Mouse (Mus musculus): ENCODE measurements around the gene Dsel. TPM values are rescaled to one million over a fixed set of nuclear protein-coding genes. Genes with fewer than 3 reads are reported as not detected.

Dsel gene
- polyA plus RNA-seq (2016; fragmentation: Nextera tagmentation; extraction: Ambion mirVana) = 6.5 and 9.5 TPM in 2 replicates

- H3K27me3 ChIP-seq (ENCODE audit: insufficient read depth, poor library complexity, severe bottlenecking) = no peaks in the 10 kb centered on the region
- no peaks in the 10 kb centered on the region for H3K9me3 ChIP-seq
- H3K4me1 ChIP-seq (replicated peaks) = peaks cover 6% of the 10 kb centered on the region; the same call in 1 of the 2 replicates
- peak within 1 kb of the TSS; percentile 83 for H3K4me3 ChIP-seq
- H3K36me3 ChIP-seq = peaks cover 8% of the 10 kb centered on the region; the same call in 1 of the 2 replicates
- H3K27ac ChIP-seq = peak within 1 kb of the TSS; percentile 95
- WGBS = under 1% methylated on average over 33 of the region's 33 CpGs
- peak; percentile 93 for DNase-seq (ENCODE audit: low spot score)
Measured at GRCm38 (mm10) chr1:111864779-111865165, at the start of gene Dsel. Gene Dsel (minus strand): TSS chr1:111864918.

- 32% methylated on average over 1 of the region's 1 CpGs for WGBS
- H3K27ac ChIP-seq = no peak overlapping the region
- no peaks in the 10 kb centered on the region for H3K36me3 ChIP-seq
- no peak overlapping the region for H3K4me3 ChIP-seq
- H3K9me3 ChIP-seq = no peaks in the 10 kb centered on the region
- no peaks in the 10 kb centered on the region for H3K27me3 ChIP-seq (ENCODE audit: insufficient read depth, poor library complexity, severe bottlenecking)
- no peaks in the 10 kb centered on the region for H3K4me1 ChIP-seq (replicated peaks)
- DNase-seq (ENCODE audit: low spot score) = no peak
Measured at GRCm38 (mm10) chr1:111911424-111911823, 46.7 kb upstream of the Dsel start.

GRCm38 (mm10) chr1:111883336-111883735 is 18.6 kb upstream of the Dsel start:
- no peaks in the 10 kb centered on the region for H3K27me3 ChIP-seq (ENCODE audit: insufficient read depth, poor library complexity, severe bottlenecking)
- no peak for DNase-seq (ENCODE audit: low spot score)
- WGBS = 87% methylated on average over 3 of the region's 3 CpGs

GRCm38 (mm10) chr1:111875784-111876183 is 11.1 kb upstream of the Dsel start:
- H3K9me3 ChIP-seq = no peaks in the 10 kb centered on the region
- H3K27me3 ChIP-seq (ENCODE audit: insufficient read depth, poor library complexity, severe bottlenecking) = no peaks in the 10 kb centered on the region
- H3K36me3 ChIP-seq = no peaks in the 10 kb centered on the region
- DNase-seq (ENCODE audit: low spot score) = no peak
- H3K27ac ChIP-seq = no peak overlapping the region
- H3K4me1 ChIP-seq (replicated peaks) = no peaks in the 10 kb centered on the region
- no peak overlapping the region for H3K4me3 ChIP-seq

More at GRCm38 (mm10) chr1:111883336-111883735, 18.6 kb upstream of the Dsel start:
- no peak overlapping the region for H3K27ac ChIP-seq
- no peaks in the 10 kb centered on the region for H3K9me3 ChIP-seq
- no peaks in the 10 kb centered on the region for H3K4me1 ChIP-seq (replicated peaks)
- no peaks in the 10 kb centered on the region for H3K36me3 ChIP-seq
- H3K4me3 ChIP-seq = no peak overlapping the region

- H3K4me1 ChIP-seq (replicated peaks) = no peaks in the 10 kb centered on the region
- no peak overlapping the region for H3K4me3 ChIP-seq
- no peak overlapping the region for H3K27ac ChIP-seq
- DNase-seq (ENCODE audit: low spot score) = no peak
- H3K27me3 ChIP-seq (ENCODE audit: insufficient read depth, poor library complexity, severe bottlenecking) = no peaks in the 10 kb centered on the region
- no peaks in the 10 kb centered on the region for H3K9me3 ChIP-seq
- H3K36me3 ChIP-seq = no peaks in the 10 kb centered on the region
Measured at GRCm38 (mm10) chr1:111873196-111873595, 8.5 kb upstream of the Dsel start.

GRCm38 (mm10) chr1:111865467-111865866 is 749 bp upstream of the Dsel start:
- Histone ChIP-seq H3K4me3 (no peak overlapping the region), H3K27me3 (ENCODE audit: insufficient read depth, poor library complexity, severe bottlenecking) (no peaks in the 10 kb centered on the region), H3K27ac (peak overlapping the region; percentile 95; the same call in 1 of the 2 replicates), H3K36me3 (0 out of 2 replicates have a peak, but pooled peaks cover 6% of the 10 kb centered on the region), H3K4me1 (replicated peaks) (peaks cover 6% of the 10 kb centered on the region; the same call in 1 of the 2 replicates), H3K9me3 (no peaks in the 10 kb centered on the region)
- DNase-seq (ENCODE audit: low spot score) = no peak
- WGBS = 73% methylated on average over 2 of the region's 2 CpGs

- H3K36me3 ChIP-seq = peaks cover 11% of the 10 kb centered on the region; the same call in 1 of the 2 replicates
- no peaks in the 10 kb centered on the region for H3K9me3 ChIP-seq
- peak; percentile 82 for DNase-seq (ENCODE audit: low spot score)
- H3K4me1 ChIP-seq (replicated peaks) = peaks cover 6% of the 10 kb centered on the region; the same call in 1 of the 2 replicates
- peak overlapping the region; percentile 83 for H3K4me3 ChIP-seq
- peak overlapping the region; percentile 95 for H3K27ac ChIP-seq
- WGBS = under 1% methylated on average over 41 of the region's 41 CpGs
- no peaks in the 10 kb centered on the region for H3K27me3 ChIP-seq (ENCODE audit: insufficient read depth, poor library complexity, severe bottlenecking)
Measured at GRCm38 (mm10) chr1:111864063-111864778, 497 bp downstream of the Dsel start.

GRCm38 (mm10) chr1:111857852-111858251 is 6.9 kb downstream of the Dsel start:
- Histone ChIP-seq H3K9me3 (no peaks in the 10 kb centered on the region), H3K4me3 (no peak overlapping the region), H3K27ac (no peak overlapping the region), H3K4me1 (replicated peaks) (no peaks in the 10 kb centered on the region), H3K27me3 (ENCODE audit: insufficient read depth, poor library complexity, severe bottlenecking) (no peaks in the 10 kb centered on the region), H3K36me3 (peaks cover 11% of the 10 kb centered on the region; the same call in 1 of the 2 replicates)
- no peak for DNase-seq (ENCODE audit: low spot score)
- 89% methylated on average over 1 of the region's 1 CpGs for WGBS

- Histone ChIP-seq H3K4me1 (replicated peaks) (no peaks in the 10 kb centered on the region), H3K27ac (no peak overlapping the region), H3K36me3 (no peaks in the 10 kb centered on the region), H3K27me3 (ENCODE audit: insufficient read depth, poor library complexity, severe bottlenecking) (no peaks in the 10 kb centered on the region), H3K4me3 (no peak overlapping the region), H3K9me3 (no peaks in the 10 kb centered on the region)
- DNase-seq (ENCODE audit: low spot score) = no peak
- WGBS = 92% methylated on average over 8 of the region's 8 CpGs
Measured at GRCm38 (mm10) chr1:111852439-111852838, 12.3 kb downstream of the Dsel start.

GRCm38 (mm10) chr1:111833583-111834225 is 31.0 kb downstream of the Dsel start:
- H3K36me3 ChIP-seq = no peaks in the 10 kb centered on the region
- 74% methylated on average over 2 of the region's 2 CpGs for WGBS
- DNase-seq (ENCODE audit: low spot score) = no peak
- no peaks in the 10 kb centered on the region for H3K9me3 ChIP-seq
- H3K4me1 ChIP-seq (replicated peaks) = no peaks in the 10 kb centered on the region
- no peak overlapping the region for H3K27ac ChIP-seq
- H3K27me3 ChIP-seq (ENCODE audit: insufficient read depth, poor library complexity, severe bottlenecking) = no peaks in the 10 kb centered on the region
- H3K4me3 ChIP-seq = no peak overlapping the region

Measured in hindbrain, embryonic 10.5 days (tissue).